Mouse (Mus musculus) large intestine, adult 2 months (tissue): ENCODE measurements around the gene Ap1s1. TPM values are rescaled to one million over a fixed set of nuclear protein-coding genes. Genes with fewer than 3 reads are reported as not detected.

Experiments
- DNase-seq: peaks from one replicate; pipeline ENCODE4 v3.0.0-alpha.2; 2012; ENCODE audit warnings: low read depth, low spot score
- WGBS: fragments of 180-500 bp; shearing (Covaris S2); methylation state at CpG from one replicate; pipeline ENCODE4 v1.1.7; 2018; 5-methylcytosine and 5-hydroxymethylcytosine counted together
- polyA plus RNA-seq: library from polyadenylated mRNA; depleted of rRNA; stranded (reverse); fragments of >200 nt; gene quantifications from 2 replicates; pipeline ENCODE4 v1.2.3, GENCODE M21; 2012; rRNA removed

The Ap1s1 gene
- 101 and 107 TPM in 2 replicates for polyA plus RNA-seq

DNA sequence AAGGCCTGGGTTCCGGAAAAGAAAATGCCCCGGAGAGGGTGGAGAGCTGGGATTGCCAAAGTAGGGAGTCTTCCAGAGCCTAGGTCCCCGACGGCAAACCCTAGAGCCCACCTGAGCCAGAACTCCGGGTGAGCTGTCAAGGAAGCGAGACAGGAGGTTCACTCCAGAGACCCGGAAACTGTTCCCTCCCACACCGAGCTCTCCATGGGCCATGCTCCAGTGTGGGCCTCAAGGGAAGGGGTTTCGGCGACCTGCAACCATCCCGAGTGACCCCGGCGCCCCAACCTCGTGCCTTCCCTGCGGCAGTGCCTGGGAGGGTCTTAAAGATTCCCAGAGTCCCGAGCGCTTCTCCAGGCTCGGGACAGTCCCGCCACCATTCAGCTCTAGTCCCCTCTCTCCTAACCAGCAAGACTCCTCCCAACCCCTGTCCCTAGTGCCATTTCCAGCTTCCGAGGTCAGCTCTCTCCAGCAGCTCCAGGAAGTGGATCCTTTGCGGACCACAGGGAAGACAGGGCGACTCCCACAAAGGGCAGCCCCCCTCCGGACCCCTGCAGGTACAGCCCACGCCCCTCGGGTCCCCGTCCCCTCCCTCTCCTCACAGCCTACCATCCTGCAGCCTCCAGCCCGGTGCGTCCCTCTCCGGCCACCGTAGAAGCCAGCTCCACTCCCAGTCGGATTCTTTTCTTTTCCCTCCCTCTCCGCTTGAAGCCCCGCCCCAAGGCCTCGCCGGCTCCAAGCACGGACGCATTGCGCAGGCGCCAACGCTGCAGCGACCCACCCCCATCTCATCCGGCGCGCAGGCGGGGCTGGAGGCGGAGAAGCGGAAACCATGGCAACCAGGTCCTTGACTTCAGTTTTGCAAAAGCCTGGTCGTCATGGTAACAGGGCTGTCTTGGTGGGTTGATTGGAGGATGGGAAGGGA is at the start of gene Ap1s1:
Ap1s1 (minus strand) TSS at position 734 of the 922 bp plus-strand sequence.
- peak; percentile 76 for DNase-seq
- WGBS: under 1% methylated on average over 48 of the region's 48 CpGs

DNA sequence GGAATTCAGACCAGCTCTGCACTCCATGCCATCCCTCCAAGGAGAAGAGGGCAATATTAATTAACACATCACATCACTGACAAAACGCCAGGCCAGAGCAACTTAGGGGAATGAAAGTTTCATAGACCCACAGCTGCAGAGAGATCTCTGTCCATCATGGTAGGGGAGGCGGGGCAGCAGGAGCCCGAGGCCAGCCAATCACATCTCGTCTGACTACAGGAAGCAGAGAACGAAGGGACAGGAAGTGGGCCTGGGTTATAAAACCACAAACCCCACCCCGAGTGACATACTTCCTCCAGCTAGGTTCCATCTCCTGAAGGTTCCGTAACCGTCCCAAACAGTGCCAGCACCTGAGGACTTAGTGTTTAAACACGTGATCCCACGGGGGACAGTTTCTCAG is 49.2 kb upstream of the Ap1s1 start:
- no peak for DNase-seq
- WGBS: 74% methylated on average over 10 of the region's 10 CpGs

DNA sequence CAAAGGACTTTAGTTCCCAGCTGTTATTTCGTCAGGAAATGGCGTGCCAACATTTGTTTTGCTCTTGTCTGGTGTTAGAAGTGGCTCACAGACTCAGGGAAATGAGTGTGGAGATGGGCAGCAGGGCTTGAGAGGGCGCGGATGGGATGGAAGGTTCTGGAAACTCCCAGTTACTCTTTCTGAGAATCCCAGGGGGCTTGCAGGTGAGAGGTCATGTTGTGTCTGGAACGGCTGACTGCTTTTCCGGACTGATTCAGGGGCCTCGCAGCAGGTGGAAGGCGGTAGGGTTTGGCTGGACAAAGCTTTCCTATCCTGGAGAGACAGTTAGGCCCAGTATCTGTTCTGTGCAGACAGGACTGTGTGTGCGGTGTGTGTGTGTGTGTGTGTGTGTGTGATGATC is 47.8 kb upstream of the Ap1s1 start:
- WGBS: 78% methylated on average over 9 of the region's 9 CpGs
- DNase-seq: no peak

DNA sequence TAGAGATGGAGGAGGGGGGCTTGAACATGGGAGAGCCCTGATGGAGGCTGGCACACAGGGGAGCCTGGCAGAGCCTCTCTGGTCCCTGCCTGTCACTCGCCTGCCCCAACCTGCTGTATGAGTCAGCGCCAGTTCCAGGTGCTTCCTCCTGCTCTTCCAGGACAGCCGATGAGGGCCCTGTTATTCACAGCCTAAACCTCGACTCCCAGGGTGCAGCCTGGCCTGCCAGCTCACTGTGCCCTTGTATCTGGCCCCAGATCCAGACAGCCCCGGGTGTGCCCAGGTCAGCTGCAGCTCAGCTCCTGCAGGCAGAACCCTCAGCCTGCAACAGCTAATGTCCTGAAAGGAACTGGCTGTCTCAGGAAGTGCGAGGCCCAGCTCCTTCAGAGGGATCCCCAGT is 45.6 kb upstream of the Ap1s1 start:
- no peak for DNase-seq
- 42% methylated on average over 6 of the region's 6 CpGs for WGBS

DNA sequence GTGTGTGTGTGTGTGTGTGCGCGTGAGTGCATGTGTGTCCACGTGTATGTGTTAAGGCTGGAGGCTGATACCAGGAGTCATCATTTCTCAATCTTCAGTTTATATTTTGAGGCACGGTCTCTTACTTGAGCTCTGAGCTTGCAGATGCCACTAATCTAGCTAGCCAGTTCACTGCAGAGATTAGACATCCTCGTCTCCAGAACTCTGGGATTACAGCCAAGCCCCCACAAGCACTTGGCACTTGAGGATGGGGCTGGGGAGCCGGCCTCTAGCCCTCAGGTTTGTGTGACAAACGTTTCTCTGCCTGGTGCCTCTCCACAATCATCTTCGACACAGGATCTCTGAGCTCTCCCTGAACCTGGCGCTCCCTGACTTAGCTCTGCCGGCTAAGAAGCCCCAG is 44.9 kb upstream of the Ap1s1 start:
- no peak for DNase-seq
- 71% methylated on average over 10 of the region's 10 CpGs for WGBS

DNA sequence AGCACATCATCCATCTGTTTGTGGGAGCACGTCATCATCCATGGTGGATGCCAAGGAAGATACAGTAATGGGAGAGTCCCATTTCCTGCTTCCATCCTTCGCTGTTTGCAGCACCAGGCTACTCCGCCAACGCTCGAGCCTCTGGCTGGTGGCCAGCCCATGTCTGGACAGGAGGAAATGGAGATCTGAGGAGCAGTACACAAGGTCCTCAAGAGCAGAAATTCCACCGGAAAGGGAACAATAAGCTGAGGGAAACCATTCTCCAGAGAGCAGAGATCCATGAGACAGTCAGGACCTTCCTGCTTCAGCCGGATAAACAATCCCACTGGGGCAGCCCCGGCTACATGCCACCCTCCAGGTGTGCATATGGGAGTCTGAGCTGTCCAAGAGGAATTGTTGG is 41.5 kb upstream of the Ap1s1 start:
- WGBS: 69% methylated on average over 8 of the region's 8 CpGs

DNA sequence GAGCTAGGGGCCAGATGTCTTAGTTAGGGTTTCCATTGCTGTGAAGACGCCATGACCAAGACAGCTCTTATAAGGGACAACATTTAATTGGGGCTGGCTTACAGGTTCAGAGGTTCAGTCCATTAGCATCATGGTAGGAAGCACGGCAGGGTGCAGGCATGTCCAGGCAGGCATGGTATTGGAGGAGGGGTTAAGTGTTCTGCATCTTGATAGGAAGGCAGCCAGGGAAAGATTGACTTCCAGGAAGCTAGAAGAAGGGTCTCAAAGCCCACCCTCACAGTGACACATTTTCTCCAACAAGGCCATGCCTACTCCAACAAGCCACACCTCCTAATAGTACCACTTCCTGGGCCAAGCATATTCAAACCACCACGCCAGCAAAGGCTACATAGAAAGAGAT is 39.8 kb upstream of the Ap1s1 start:
- DNase-seq: no peak
- WGBS: 75% methylated on average over 3 of the region's 3 CpGs

More for the DNA sequence above, 41.5 kb upstream of the Ap1s1 start:
- DNase-seq: no peak

DNA sequence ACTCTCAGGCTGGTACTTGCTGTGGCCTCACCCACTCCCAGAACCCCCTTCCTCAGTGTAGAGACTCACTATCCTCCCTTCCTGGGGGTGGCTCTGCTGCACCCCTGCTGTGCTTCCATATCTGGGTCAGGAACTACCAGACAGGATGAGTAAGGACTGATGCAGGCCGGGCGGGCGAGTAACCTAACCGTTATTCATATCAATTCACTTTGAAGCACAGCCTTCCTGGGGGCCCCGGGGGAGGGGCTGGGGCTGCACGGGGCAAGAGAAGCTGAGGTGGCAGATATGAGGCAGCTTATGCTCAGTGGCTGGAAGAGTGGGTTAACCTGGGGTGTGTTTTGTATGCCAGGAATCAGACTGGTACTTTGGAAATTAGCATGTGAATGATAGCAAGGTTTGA is 39.1 kb upstream of the Ap1s1 start:
- WGBS: 79% methylated on average over 6 of the region's 6 CpGs
- no peak for DNase-seq

DNA sequence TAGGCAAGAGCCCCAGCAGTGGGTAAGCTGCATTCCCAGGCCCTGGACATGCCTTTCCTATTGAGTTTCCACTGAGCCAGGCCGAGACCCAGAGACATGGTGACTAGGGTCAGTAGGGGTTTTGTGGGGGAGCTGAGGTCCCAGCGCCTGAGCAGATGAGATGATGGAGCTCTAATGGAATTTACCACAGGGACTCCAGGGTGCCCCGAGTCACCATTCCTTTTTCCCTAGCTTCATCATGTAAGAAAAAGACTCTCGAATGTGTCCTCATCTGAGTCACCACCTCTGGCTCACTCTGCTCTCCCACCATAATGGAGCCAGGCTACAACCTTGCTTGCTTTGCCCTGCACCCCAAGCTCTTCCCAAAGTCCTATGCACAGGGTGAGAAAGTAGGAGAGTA is 37.1 kb upstream of the Ap1s1 start:
- WGBS: 88% methylated on average over 4 of the region's 4 CpGs
- DNase-seq: no peak

DNA sequence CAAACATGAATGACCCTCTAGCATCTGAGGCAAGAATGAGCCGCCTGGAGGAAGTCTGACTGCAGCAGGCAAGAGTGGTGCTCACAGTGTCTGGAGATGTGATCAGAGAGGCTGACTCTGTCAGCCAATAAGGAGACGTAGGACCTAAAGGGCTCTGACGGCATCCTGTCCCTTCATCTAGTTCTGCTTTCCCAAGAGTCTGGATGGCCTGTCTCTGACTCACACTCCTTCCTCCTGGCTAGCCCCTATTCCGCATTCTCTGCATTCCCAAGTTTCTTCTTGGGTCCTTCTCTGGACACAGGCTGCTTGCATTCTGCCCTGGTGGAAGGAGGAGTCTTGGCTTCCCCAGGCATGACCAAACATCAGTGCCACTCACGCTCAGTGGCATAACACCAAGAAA is 33.9 kb upstream of the Ap1s1 start:
- 33% methylated on average over 5 of the region's 5 CpGs for WGBS
- no peak for DNase-seq

DNA sequence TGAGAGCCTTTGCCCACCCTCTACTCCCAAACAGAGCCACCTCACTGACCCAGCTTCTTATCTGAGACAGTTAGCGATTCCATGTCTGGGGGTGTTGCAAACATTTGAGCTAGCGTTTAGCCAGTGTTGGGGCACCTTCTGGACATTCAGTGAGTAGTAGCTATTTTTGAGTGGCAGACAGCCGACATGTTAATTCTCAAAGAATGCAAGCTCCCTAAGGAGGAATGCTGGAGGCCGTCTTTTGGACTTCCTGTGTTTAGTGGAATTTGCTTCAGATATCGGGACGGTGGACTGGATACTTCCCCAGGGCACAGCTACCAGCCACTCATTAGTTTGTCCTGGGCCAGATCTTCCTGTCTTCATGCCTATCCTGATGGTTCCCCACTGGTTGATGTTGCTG is 32.7 kb upstream of the Ap1s1 start:
- DNase-seq: no peak
- 58% methylated on average over 6 of the region's 6 CpGs for WGBS

DNA sequence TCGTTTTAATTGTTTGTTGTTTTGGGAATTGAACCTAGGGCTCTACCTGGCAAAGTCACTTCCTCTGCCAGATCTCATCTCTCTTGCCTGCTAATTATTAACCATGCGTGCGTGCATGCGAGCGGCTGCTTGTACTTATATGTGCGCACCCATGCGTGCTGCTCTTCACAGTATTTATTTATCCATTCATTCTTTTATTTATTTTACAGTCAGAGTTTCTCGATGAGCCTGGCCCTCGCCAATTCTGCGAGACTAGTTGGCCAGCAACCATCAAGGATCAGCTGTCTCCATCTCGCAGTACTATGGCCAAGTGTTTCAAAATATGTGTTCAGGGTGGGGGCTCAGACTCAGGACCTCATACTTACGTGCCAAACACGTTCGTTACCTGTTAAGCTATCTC is 32.1 kb upstream of the Ap1s1 start:
- WGBS: 25% methylated on average over 14 of the region's 14 CpGs
- DNase-seq: no peak

DNA sequence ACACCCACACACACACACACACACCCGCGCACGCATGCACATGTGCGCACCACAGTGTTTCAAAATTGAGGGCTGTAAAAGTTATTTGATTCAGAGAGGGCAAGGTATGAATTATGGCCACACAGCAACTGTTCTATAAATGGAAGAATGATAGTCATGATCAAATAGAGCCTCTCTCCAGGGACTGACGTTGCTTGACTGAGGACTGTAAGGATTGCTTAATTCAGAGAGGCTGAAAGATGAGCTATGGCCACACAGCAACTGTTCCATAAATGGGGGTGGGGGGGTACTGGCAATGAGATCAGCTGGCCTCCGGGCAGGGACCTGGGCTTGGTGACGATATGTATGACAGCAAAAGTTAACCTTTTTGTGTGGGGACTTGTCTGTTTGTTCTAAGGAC is 31.3 kb upstream of the Ap1s1 start:
- DNase-seq: no peak
- WGBS: 59% methylated on average over 7 of the region's 7 CpGs

DNA sequence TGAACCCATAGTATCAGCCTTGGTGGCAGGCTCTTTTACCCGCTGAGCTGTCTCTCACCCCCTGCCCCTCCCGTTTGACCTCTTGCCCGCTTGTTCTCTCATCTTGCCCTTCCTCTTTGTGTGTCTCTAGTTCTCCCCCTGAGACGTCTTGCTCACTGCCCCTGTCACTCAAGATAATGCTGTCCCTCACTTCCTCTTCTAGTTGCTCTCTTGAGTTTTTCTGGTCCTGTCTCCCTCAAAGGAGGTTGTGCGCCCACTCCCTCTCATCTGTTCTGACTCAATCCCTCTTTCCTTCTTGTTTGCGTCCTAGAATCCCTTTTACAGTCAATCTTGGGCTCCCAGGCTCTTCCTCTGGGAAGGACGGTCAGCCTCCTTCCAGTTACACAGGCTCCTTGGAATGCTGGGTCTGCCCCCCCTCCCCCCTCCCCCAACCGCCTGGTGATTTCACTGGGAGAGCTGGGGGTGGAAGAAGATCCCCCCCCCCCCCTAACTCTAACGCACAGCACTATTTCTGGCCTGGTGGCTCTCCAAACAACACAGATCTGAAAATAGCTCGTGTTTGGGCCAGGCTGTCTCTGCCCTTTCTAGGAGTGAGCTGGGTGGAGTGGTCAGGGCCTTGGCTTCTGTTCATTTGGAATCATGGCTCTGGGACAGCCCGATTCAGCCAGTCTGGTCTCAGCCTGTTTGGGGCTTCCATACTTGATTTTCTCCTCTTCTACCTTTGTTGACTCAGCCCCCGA is 30.4 kb upstream of the Ap1s1 start:
- no peak for DNase-seq
- WGBS: 43% methylated on average over 12 of the region's 12 CpGs

DNA sequence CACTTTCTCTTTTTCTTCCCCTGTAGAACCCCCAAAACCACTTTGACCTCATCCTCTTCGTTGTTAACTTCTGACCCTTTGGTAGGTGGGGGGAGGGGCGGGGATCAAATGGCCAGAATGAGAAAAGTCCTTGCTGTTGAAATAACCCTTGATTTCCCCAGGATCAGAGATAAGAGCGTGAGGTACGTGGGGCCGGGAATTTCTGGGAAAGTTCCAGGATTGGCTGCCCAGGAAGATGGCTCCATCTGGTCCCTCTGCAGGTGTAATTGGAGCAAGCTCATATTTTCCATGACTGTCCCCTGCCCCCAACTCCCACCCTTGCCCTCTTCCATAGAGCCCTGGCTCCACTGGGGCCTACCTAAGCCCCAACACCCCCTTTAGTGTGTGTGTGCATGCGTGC is 29.8 kb upstream of the Ap1s1 start:
- DNase-seq: no peak
- WGBS: 60% methylated on average over 6 of the region's 6 CpGs

DNA sequence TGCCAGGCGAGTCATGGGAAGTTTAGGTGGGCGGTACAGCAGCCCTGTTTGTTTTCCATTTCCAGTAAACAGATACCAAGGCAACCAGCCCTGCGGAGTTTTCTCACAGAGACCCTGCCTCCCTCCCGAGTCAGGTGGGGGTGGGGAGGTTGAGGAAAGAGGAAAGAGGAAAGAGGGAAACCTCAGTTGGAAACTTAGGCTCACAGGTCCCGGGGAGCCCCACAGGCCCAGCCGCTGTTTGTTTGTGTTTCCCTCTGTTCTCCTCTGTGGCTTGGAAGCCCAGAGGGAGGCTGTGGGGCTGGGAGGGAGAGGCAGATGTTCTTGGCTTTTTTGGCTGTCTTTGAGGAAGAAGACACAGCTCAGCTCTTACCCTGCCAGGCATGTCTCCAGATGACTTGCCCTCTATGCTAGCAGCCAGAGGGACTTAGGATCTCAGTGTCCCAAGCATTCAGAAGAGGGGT is 28.3 kb upstream of the Ap1s1 start:
- no peak for DNase-seq
- 29% methylated on average over 6 of the region's 6 CpGs for WGBS

DNA sequence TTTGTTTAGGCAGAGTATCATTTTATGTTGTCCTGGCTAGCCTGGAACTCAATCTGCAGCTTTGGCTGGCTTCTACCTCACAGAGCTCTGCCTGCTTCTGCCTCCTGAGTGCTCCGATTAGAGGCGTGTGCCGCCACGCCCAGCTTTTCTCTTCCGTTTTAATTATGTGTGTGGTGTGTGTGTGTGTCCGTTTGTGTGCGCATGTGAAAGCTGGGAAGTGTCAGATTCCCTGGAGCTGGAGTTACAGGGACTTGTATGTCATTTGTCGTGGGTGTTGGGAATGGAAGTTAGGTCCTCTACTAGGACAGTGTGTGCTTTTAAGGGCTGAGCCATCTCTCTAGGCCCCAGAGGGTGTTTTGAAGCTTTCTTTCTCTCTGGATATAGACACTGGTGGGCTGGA is 27.2 kb upstream of the Ap1s1 start:
- no peak for DNase-seq
- 86% methylated on average over 8 of the region's 8 CpGs for WGBS

DNA sequence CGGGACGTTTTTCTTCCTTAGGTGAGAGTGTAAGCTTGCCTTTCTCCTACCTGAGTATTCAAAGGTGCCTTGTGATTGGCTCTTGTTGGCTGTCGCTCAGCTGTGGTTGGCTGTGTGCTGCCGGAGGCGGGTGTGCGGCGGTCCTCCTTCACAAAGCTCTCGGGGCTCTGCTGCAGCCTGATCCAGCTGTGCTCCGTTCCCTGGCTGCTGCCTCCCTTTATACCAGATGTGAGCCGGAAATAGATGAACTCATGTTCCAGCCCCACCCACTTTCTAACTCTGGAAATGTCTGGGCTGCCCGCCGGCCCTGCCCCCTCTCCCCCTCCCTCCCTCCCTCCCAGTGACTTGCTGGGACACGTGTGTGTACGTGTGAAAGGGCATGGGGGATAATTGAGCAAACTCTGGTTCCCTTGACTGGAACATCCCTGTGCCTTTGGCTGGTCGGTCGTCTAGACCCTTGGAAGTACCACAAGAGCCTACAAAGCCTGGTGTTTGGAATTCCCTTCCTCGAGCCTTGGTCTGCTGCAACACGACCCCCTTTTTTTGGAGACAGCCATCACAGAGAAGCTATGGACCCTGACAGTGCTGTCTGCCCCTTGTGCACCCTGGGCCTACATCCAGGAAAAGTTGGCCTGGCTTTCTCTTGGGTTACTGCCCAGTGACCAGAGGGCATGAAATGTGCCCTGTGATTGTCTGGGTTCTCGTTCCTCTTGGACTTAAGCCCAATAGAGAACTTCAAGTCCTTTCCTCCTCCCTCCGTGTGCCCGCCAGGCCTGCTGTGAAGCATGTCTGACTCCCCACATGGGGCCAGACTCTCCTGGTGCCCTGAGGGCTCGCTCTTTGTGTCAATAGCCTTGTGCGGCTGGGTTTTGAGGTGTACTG is 26.4 kb upstream of the Ap1s1 start, which contains the start of gene Serpine1:
Serpine1 (minus strand) TSS at position 190 of the 882 bp plus-strand sequence.
- WGBS: 5% methylated on average over 23 of the region's 23 CpGs
- peak; percentile 38 for DNase-seq

DNA sequence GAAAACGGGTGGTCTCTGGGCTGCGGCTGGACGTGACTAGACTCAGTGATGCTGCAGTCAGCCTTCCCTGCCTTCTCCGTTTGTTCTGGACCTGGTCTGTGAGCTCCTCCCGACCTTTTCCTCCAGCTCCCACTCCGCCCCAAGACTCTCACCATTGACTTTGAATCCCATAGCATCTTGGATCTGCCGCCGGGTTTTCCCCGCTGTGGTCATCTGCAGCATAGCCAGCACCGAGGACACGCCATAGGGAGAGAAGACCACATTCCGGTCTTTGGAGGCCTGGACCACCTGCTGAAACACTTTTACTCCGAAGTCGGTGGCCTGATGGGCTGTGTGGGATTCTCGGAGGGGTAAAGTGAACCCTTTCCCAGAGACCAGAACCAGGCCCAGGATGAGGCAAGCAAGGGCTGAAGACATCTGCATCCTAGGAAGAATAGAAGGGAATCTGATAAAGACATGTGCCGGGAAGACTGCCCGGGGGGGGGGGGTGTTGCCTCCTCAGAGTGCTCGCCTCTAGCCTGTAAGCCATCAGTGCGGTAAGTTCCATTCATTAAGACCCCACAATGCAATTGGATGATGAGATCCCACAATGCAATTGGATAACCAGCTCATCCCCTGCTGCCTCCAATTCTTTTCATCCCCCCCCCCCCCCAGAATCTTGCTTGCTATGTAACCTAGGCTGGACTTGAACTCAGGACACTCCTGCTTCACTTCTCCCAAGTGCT is 25.1 kb upstream of the Ap1s1 start:
- WGBS: 86% methylated on average over 19 of the region's 19 CpGs
- DNase-seq: no peak
